Mouse (Mus musculus): Measurements from ENCODE around the gene Pitpnm2.

The Pitpnm2 gene

DNA sequence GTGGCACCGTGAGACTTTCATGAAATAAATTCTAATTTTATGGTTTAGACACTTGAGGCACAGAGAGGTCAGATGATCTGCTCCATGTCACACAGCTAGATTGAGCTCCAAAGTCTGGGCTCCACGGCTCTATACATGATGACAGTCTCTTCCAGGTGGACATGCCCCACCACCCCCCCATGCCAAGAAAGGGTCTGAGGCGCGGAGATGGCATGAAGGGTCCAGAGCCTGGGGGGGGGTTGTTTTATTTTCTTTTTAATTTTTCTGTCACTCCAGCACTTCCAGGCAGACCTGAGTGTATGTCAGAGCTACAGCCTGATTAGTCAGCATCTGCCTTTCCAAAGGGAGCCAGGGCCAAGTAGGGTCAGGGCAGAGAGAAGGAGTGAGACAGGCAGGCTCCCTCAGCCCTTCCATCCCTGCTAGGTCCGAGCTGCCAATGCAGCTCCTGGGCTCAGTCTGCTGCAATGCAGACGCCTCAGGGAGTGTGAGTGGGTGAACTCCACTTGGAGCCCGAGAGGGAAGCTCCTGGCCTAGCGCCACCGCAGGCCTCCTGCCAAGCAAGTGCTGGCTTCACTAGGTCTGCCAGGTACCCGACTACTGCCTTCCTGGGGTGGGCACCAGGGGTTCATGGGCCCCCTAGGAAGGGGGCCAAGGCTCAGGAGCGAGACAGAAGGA, 156.3 kb downstream of the Pitpnm2 start:
- in situ Hi-C loops (cut with MboI; ENCODE audit: low pct_unique_long_range_greater_than_20kb in 1 of 2, low sequenced_read_pairs in 2 of 2, unreplicated experiment in 1 of 2): loop anchor here in 1 of 2 experiments (5.0 kb wide), 1 partner anchor 91 kb away; no protein-coding TSS in a partner anchor

DNA sequence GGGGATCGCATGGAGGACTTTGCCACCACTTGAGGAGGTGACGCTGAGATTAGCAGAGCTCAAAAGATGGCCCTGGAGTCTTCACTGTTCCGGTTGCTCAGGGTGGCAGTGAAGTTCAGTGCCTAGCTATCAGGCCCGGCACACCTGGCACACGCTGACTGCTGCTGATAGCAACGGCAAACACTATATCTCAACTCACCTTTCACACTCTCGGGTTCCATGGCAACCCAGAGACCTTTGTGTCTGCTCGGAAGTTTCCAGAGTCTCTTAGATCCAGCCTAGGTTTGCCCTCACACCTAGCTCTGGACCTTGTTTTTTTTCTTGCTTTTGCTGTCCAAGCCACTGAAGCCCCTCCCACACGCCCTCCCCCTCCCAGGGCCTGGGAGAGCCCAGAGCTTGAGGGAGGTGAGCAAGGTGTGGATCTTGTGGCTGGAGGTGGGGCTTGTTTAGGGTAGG, 157.6 kb downstream of the Pitpnm2 start:
- in situ Hi-C loops (cut with MboI; ENCODE audit: low pct_unique_long_range_greater_than_20kb in 1 of 2, low sequenced_read_pairs in 2 of 2, unreplicated experiment in 1 of 2): loop anchor here in 1 of 2 experiments (5.0 kb wide), 1 partner anchor 90 kb away; no protein-coding TSS in a partner anchor

DNA sequence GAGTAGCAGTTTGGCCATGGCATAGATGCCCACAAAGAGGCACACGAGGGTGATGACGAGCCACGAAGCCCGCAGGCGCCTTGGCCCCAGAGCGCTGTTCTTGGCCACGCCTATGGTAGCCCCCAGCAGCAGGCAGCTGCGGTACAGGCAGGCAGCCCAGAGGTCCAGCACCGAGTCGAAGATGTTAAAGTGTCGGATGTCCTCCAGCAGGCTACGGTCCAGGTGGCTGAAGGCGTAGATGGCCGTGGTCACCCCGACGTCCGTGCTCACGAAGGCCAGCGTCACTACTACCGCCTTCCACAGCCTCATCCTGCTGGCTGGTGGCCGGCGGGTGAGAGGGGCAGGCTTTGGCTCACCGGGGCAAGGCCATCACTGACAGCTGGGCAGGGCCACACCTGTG, 159.7 kb downstream of the Pitpnm2 start:
- in situ Hi-C loops (cut with MboI; ENCODE audit: low pct_unique_long_range_greater_than_20kb in 1 of 2, low sequenced_read_pairs in 2 of 2, unreplicated experiment in 1 of 2): loop anchor here (5.0 to 10.0 kb wide), 2 partner anchors 85 to 88 kb away; no protein-coding TSS in a partner anchor

DNA sequence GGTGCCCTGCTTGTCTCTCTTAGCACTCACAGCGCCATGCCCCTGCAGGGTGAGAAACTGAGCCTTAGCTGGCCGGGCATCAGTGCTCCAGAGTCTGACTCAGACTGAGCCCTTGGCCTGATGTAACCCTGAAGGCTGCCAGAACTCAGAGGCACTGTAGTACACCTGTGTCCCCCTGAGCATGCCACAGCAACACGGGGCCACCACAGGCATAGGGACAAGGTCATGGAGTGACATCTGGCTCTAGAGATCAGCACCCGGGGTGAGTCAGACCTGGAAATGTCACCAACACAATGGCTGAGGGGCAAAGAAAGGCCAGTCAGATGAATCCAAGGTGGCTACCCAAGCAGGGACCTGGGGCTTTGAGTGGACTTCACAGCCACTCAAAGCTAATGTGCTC, 162.7 kb downstream of the Pitpnm2 start:
- in situ Hi-C loops (cut with MboI; ENCODE audit: low pct_unique_long_range_greater_than_20kb in 1 of 2, low sequenced_read_pairs in 2 of 2, unreplicated experiment in 1 of 2): loop anchor here in 1 of 2 experiments (10.0 kb wide), 1 partner anchor 82 kb away; no protein-coding TSS in a partner anchor

DNA sequence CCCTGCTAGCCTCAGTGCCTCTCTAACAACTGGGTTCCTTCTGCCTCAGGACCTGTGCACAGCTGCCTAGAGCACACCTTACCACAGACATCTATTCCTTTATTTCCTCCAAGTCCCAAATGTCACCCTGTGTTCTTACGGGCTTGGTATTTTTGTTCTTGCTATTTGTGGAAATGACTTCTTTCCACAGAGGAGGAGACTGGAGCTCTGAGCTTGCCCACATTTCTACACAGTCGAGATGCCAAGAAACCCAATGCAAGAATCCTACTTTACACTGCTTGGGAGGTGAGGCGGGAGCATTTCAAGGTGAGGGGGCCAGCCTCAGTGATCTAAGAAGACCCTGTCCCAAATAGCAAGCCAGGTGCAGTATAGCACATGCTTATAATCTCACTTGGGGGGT, 164.0 kb downstream of the Pitpnm2 start:
- in situ Hi-C loops (cut with MboI; ENCODE audit: low pct_unique_long_range_greater_than_20kb in 1 of 2, low sequenced_read_pairs in 2 of 2, unreplicated experiment in 1 of 2): loop anchor here in 1 of 2 experiments (10.0 kb wide), 1 partner anchor 81 kb away; no protein-coding TSS in a partner anchor

DNA sequence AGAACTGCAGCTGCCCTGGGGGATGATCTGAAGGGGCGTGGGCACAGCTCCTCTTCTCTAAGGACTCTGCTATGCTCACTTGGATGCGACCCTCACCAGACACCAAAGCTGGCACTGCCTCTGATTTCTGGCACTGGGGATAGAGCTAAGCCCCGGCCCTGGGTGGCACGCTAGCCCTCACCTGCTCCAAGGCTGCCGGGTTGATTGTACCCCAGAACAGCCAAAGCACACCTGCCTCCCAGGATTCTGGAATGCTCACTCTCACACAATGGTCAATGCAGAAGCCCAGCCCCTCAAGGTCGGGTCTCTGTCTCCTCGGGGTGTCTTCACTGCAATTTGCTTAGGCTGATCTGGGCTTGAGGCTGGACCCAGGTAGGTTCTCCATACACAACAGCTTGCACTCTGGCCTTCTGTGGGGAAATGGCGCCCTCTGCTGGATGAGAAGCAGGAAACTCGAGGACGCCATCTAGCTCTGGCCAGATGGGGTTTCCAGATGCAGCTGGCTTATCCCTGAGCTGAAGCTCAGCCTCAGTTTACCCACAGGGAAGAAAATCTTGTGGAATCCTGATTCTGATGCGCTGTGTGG, 164.9 kb downstream of the Pitpnm2 start:
- in situ Hi-C loops (cut with MboI; ENCODE audit: low pct_unique_long_range_greater_than_20kb in 1 of 2, low sequenced_read_pairs in 2 of 2, unreplicated experiment in 1 of 2): loop anchor here in 1 of 2 experiments (10.0 kb wide), 1 partner anchor 80 kb away; no protein-coding TSS in a partner anchor

DNA sequence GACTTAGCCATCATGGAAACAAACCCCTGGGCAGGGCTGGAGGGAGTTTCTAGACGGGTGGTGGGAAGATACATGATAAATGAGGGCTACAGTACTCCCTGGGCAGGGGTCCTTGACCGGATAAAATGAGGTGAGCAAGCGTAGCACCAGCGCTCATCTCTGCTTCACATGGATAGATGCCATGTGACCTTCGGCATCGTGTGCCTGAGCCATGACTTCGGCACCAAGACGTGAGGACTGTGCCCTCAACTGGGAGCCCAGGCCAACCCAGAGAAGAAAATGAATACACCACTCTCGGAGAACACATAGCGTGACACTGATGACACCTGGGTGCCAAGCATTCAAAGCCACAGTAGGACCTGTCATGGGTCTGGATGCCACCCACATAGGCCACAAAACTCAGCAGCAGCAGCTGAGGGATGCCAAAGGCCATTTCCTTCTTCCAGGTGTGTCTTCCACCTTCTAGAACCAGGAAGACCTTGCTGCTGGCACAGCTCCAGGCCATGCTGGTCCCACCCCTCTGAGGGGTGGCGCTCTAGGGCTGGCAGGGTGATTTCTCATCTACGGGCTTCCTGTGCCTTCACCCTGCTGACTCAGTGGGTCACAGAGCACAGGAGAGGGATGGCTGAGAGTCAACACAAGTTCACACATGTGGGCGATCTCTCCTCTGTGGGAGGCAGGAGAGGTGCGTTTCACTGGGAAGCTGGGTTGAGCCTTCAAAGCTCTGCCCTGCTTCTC, 165.5 kb downstream of the Pitpnm2 start:
- in situ Hi-C loops (cut with MboI; ENCODE audit: low pct_unique_long_range_greater_than_20kb in 1 of 2, low sequenced_read_pairs in 2 of 2, unreplicated experiment in 1 of 2): loop anchor here in 1 of 2 experiments (10.0 kb wide), 1 partner anchor 79 kb away; no protein-coding TSS in a partner anchor

DNA sequence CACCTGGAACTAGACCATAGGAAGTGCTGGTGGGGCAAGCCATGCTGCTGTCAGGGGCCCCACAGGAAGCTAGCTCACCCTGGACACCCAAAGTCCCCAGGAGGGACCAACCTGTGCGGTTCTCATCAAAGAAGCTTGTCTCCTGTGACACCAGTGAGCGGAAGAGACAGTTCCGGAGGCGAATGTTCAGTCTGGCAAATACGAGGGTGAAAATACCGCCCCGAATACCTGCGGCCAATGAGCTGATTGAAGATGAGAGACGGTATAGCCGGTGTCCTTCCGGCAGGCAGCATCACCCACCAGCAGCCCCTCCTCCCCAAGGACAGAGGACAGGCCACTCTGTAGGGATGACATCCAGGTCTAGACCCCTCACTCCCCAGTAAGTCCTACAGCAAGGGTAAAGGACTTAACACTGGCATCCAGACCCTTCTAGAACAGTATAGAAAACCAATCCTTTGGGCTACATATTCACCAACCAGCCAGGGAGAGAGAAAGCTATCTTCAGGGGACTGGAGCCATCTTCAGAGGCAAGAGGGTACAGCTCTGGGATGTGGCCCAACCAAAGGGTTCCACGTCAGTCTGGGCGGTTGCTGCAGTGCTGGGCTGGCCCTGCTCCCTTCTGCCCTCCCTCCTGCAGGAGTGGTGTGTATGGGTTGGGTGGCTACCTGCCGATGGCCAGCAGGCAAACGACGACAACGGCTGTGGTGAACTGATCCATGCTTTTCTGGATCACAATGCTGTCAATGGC, 166.4 kb downstream of the Pitpnm2 start:
- in situ Hi-C loops (cut with MboI; ENCODE audit: low pct_unique_long_range_greater_than_20kb in 1 of 2, low sequenced_read_pairs in 2 of 2, unreplicated experiment in 1 of 2): loop anchor here in 1 of 2 experiments (10.0 kb wide), 1 partner anchor 78 kb away; no protein-coding TSS in a partner anchor

DNA sequence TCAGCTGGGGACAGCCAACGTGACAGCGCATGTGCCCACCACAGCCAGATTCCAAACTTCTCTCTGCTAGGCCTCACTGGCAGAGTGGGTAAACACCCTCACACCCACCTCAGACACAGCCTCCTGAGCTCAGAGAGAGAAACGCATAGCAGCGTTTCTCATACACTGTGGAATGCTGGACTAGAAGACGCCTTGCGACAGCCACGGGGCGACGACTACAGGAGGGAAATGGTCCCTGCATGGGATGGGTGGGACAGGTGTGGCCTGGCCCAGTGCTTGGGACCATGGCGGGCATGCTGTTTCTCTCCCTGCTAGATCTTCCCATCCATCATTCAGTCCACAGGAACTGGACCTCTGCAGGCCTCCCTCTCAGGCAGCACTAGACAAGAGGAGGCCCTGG, 167.1 kb downstream of the Pitpnm2 start:
- in situ Hi-C loops (cut with MboI; ENCODE audit: low pct_unique_long_range_greater_than_20kb in 1 of 2, low sequenced_read_pairs in 2 of 2, unreplicated experiment in 1 of 2): loop anchor here in 1 of 2 experiments (10.0 kb wide), 1 partner anchor 78 kb away; no protein-coding TSS in a partner anchor

DNA sequence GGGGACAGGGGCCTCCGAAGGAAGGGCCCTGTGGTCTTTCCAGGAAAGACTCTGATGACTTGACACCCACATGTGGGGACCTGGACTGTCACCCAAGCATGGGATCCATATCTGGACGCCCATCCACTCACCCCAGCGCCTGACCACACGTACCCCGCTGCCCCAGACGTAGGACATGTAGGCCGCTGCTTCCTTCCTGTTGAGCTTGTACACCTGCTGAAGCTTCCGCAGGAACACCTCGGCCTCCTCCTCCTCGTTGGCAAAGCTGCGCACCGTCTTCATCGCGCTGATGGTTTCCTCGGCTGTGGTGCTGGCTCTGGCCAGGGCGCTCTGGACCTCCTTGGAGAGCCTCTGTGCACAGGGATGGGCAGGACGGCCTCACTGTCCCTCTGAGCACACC, 169.7 kb downstream of the Pitpnm2 start:
- in situ Hi-C loops (cut with MboI; ENCODE audit: low pct_unique_long_range_greater_than_20kb in 1 of 2, low sequenced_read_pairs in 2 of 2, unreplicated experiment in 1 of 2): loop anchor here in 1 of 2 experiments (10.0 kb wide), 1 partner anchor 75 kb away; no protein-coding TSS in a partner anchor

DNA sequence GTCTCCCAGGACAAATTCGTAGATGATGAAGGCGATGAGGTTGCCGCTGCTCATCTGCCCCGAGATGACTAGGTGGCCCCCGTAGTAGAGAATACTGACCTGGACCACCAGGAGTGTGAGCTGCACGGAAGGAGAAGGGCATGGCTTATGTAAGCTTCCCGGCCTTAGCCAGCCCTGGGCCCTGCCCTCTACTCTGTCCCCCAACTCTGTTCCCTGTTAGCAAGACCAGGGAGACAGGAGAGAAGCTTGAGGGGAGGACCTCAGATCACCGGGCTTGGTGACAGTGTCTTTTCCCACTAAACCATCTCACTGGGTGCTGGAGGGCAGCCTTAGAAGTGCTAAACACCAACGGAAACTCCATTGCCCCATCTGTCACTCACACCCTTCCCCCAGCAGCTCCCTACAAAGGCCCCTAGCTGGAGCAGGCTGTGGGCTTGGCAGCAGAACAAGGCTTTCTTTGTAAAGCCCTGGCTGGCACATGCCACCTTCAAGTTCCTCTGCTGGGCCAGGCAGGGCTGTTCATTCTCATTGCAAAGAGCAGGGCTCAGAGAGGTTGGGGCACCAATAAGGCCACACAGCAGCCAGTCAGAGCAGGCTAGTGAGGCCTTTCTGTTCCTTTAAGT, 170.7 kb downstream of the Pitpnm2 start:
- in situ Hi-C loops (cut with MboI; ENCODE audit: low pct_unique_long_range_greater_than_20kb in 1 of 2, low sequenced_read_pairs in 2 of 2, unreplicated experiment in 1 of 2): no loop called here

DNA sequence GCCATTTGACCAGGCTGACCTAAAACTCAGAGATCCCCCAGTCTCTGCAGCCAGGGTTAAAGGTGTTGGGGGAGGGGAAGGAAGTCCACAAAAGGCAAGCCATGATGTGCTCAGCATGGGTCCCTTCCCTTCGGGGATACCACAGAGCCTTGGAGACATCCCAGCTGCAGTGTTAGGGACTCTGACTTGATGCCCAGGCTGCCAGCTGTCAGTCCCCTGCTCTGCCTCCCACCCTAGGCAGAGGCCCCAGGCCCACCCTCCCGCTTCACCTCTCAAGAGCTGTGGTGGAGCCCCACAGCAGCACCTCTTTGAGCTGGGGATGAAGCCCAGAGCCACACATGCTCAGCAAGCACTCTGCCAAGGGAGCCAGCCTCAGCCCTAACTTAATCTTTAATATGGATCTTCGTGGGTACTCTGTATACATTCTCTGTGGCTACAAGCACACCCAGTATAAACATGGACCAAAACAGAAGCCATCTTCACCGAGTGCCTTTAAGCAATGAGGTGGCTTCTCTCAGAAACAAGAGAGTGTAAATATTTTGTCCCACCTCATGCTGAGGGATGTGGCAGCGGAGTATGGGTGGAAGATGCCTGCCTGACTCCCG, 171.6 kb downstream of the Pitpnm2 start:
- in situ Hi-C loops (cut with MboI; ENCODE audit: low pct_unique_long_range_greater_than_20kb in 1 of 2, low sequenced_read_pairs in 2 of 2, unreplicated experiment in 1 of 2): no loop called here

DNA sequence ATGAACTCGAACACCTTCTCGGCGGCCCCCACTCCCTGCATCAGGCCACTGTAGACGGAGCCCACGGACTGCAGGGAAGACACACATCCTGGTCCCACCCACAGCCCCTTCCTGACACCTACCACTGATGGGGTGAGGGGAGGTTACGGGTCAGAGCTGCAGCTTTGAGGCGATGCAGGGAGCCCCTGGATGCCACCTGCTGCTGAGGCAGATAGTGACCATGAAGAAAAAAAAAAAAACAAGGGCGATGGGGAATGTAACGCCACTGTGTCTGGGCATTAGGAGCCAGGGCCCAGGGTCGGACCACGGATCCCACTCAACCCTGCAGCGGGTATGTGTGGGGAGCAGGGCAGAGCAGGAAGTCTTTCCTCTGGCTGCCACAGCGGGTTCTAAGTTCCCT, 172.3 kb downstream of the Pitpnm2 start:
- in situ Hi-C loops (cut with MboI; ENCODE audit: low pct_unique_long_range_greater_than_20kb in 1 of 2, low sequenced_read_pairs in 2 of 2, unreplicated experiment in 1 of 2): no loop called here

DNA sequence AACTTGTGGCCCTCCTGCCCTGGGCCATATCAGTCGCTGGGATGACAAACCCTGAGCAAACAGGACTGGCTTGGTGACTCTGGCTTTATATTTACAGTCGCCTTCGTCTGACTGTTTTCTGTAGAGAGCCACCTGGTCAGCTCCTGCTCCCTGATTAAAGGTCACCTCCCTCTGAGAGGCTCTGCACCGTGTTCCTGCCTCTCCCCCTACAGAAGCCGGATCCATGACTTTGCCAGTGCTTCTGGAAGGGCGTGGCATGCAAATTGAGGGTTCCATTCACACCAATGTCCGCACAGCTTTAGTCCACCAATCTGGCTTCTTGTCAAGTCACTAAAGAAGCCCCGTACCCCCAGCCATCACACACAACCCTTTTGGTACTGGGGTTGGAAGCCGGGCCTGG, 173.0 kb downstream of the Pitpnm2 start:
- in situ Hi-C loops (cut with MboI; ENCODE audit: low pct_unique_long_range_greater_than_20kb in 1 of 2, low sequenced_read_pairs in 2 of 2, unreplicated experiment in 1 of 2): no loop called here

DNA sequence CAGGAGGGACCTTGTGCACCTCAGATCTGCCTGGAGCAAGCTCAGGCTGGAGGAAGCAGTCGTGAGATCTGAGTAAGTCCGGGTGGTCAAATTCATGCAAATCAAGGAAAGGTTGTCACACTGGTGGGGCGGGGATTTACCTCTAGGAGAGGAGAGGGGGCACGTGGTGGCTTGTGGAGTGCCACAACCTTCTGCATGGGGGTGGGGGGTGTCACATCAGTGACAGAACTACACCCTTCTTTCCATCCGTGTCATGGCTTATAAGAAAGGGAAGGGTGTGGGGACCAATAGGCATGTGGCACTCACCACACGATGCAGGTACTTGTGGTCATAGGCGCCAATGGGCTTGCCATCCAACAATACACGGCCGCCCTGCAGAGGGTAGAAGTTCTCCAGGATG, 173.8 kb downstream of the Pitpnm2 start:
- in situ Hi-C loops (cut with MboI; ENCODE audit: low pct_unique_long_range_greater_than_20kb in 1 of 2, low sequenced_read_pairs in 2 of 2, unreplicated experiment in 1 of 2): no loop called here

DNA sequence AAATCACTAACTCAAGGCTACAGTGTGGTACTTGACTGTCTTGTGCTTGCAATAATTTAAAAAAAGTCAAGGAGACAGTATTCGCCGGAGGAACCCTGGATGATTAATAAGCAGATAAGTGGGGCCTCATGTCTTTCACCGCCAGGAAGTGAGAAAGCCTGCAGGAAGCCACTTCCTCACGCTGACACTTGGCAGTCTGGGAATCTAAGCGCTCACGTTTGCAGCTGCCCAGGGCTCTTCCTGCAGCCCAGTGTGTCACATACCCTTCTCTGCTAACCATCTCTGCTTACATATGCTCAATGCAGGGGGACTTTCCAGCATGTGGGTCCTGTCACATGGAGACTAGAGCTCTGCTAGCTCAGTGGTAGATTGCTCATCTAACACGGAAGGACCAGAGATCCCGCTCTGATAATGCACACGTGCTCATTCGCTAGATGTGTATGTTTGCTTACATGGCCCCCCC, 174.7 kb downstream of the Pitpnm2 start:
- in situ Hi-C loops (cut with MboI; ENCODE audit: low pct_unique_long_range_greater_than_20kb in 1 of 2, low sequenced_read_pairs in 2 of 2, unreplicated experiment in 1 of 2): no loop called here

DNA sequence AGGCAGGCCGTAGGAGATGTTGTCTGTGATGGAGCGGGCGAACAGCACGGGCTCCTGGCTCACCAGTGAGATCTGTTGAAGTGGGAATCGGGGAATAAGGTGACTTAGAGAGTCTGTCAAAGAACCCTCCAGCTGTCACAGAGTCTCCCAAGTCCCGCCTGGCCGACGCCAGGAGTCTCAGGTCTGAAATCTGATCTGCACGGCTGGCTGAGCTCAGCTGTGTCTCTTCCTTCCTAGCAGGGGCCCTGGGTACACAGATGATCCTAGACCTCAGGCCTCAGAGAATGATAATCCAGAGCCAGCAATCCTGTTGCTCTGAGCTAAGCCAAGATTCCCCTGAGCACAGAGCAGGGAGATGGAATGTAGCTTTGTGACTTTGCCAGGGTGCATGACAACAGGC, 175.9 kb downstream of the Pitpnm2 start:
- in situ Hi-C loops (cut with MboI; ENCODE audit: low pct_unique_long_range_greater_than_20kb in 1 of 2, low sequenced_read_pairs in 2 of 2, unreplicated experiment in 1 of 2): no loop called here

Measured in mouse embryonic stem cell (cell line).